Mouse (Mus musculus) C2C12 (cell line): ENCODE measurements at regions not wholly inside any gene's neighbourhood (a gene's known extent, or its start where the extent isn't known, plus 50 kb on each side); places are given as distances from the start of the nearest gene placed in this dataset.

Experiments
- CEBPB ChIP-seq: IDR thresholded peaks from one replicate; pipeline ENCODE4 v1.6.1; 2011; ENCODE audit warnings: low read depth, mild to moderate bottlenecking, control low read depth, moderate library complexity
- CTCF ChIP-seq: IDR thresholded peaks from one replicate; pipeline ENCODE4 v1.5.1; 2011; ENCODE audit not compliant: control insufficient read depth, insufficient read depth, insufficient read length
- FOSL1 ChIP-seq: IDR thresholded peaks from one replicate; pipeline ENCODE4 v1.8.0; 2011; ENCODE audit warnings: mild to moderate bottlenecking, low read length; ENCODE audit not compliant: poor library complexity, insufficient read depth, severe bottlenecking
- MAX ChIP-seq: IDR thresholded peaks from one replicate; pipeline ENCODE4 v1.6.1; 2011; ENCODE audit warnings: mild to moderate bottlenecking, control low read depth
- MYOD1 ChIP-seq: IDR thresholded peaks from one replicate; pipeline ENCODE4 v1.6.1; 2011; ENCODE audit warnings: low read depth; ENCODE audit not compliant: control insufficient read depth, insufficient read length
- MYOG ChIP-seq: IDR thresholded peaks from one replicate; pipeline ENCODE4 v1.6.1; 2011; ENCODE audit not compliant: control insufficient read depth, insufficient read length; ENCODE audit errors: extremely low read depth
- USF1 ChIP-seq: IDR thresholded peaks from one replicate; pipeline ENCODE4 v1.6.1; 2011; ENCODE audit warnings: low read depth, mild to moderate bottlenecking, control low read depth, moderate library complexity

GRCm38 (mm10) chr9:32925720-32926595 is 289.9 kb downstream of the Ets1 start:
- no peak for TF ChIP-seq CTCF
- no peak for TF ChIP-seq CEBPB
- no peak for TF ChIP-seq MYOD1
- TF ChIP-seq MYOG: no peak
- no peak for TF ChIP-seq MAX
- TF ChIP-seq USF1: no peak
- TF ChIP-seq FOSL1: no peak
